Mouse (Mus musculus) megakaryocyte, embryonic 14.5 days (primary cell): ENCODE results near the gene Ano6.

ENCODE experiments used
- FLI1 ChIP-seq: IDR thresholded peaks from 2 replicates; pipeline ENCODE4 v1.6.1; 2012; ENCODE audit warnings: low read length, inconsistent platforms, mixed read lengths
- GATA1 ChIP-seq: IDR thresholded peaks from 3 replicates; pipeline ENCODE4 v1.6.1; 2012; ENCODE audit warnings: mixed read lengths, low read length, inconsistent platforms, borderline replicate concordance

GRCm38 (mm10) chr15:95873276-95873675 lies 82.6 kb downstream of the Ano6 start:
- TF ChIP-seq GATA1, result no peak
- TF ChIP-seq FLI1, result no peak
